Mouse (Mus musculus) testis, adult 2 months (tissue): ENCODE results near the gene Hoxd8.

ENCODE experiments used
- CTCF ChIP-seq: fragments of 200-500 bp; IDR thresholded peaks from 2 replicates; pipeline ENCODE4 v1.5.1; 2012; ENCODE audit warnings: low read depth, mild to moderate bottlenecking, inconsistent platforms, low read length, moderate library complexity; ENCODE audit not compliant: control insufficient read depth, insufficient read depth, insufficient replicate concordance
- POLR2A ChIP-seq: fragments of 200-500 bp; IDR thresholded peaks from 2 replicates; pipeline ENCODE4 v1.6.1; 2012; ENCODE audit warnings: low read depth, mild to moderate bottlenecking, inconsistent platforms, low read length, moderate library complexity; ENCODE audit not compliant: control insufficient read depth

DNA sequence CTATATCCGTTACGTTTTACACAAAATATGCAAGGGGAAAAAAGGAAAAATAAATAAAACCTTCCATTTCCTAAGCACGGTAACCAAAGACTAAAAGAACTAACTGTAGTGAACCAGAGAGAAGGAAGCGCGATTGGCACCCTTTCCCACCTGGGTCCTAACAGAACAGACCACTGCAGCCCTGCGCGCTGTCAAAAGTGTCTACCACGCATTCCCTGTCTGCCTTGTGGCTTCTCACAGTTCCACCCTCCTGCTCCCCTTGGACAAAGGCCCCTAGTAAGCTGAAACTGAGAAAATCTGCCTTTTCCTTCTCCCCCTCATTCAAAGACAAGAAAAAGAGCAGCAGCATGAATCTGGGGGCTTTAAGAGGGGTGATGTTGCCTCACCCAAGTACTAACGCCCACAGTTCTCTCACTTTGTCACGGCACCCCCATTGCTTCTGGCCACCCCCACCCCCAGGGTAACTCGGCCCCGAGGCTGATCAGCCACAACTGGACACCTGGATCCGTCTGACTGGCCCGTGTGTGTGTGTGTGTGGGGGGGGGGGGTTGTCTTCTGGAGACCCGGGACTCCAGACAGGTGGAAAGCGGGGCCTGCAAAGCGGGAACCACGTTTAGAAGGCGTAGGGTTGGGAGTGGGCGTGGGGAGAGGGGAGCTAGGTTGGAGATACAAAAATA lies 49.5 kb upstream of the Hoxd8 start:
- TF ChIP-seq CTCF (no peak), POLR2A (no peak)
